16 mouse cellular contexts compared by ENCODE assay signal in the genomic region with DNA sequence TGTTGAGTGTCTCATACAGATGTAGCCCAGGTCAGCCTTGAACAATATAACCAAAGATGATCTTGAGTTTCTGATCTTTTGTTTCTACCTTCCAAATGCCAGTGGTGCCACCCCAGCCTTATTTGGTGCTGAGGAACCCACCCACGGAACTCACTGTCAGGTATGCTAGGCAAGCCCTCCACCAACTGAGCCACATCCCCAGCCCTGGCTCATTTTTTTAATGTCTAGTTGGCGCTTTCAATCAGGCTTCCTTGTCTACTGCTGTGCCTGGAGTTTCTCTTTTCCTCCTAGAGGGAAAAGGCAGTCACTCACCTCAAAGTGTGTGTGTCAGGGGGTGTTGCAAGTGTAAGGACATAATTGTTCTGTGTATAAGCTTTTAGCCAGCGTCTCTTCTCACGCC. TPM values are rescaled to one million over a fixed set of nuclear protein-coding genes. Genes with fewer than 3 reads are reported as not detected.
A peak's percentile ranks its signal among the peaks of the same experiment; 100 is the strongest.
DNase-seq lines count a peak whose midpoint lies in the region; ATAC-seq lines count a peak whose summit lies in the region.
"Had no signal": no experiment of that assay in that cellular context is flagged by ENCODE, and none has a peak within 500 bp of the region (broad histone marks: within the 10 kb centered on the region; RNA-seq: fewer than 3 reads in every experiment).

No protein-coding gene starts in this region.

- H3K9ac ChIP-seq in midbrain, embryonic 11.5 days (ENCODE audit: low read length), result no peak overlapping the region
- H3K9ac ChIP-seq in midbrain, embryonic 15.5 days, result no peak overlapping the region
- H3K9ac ChIP-seq in intestine, embryonic 15.5 days, result no peak overlapping the region
- no peak overlapping the region for H3K9ac ChIP-seq in liver, embryonic 16.5 days (ENCODE audit: low read depth, low read length)
- no peak overlapping the region for H3K9ac ChIP-seq in hindbrain, embryonic 14.5 days
- H3K9ac ChIP-seq: forebrain, embryonic 13.5 days; hindbrain, embryonic 12.5 days; limb, embryonic 12.5 days had no signal

- H3K27ac ChIP-seq in midbrain, embryonic 11.5 days (ENCODE audit: low read depth, low read length), result no peak overlapping the region
- H3K27ac ChIP-seq in midbrain, embryonic 15.5 days, result no peak overlapping the region
- H3K27ac ChIP-seq in intestine, embryonic 15.5 days, result 0 out of 2 replicates have a peak overlapping the region, but pooled peaks have one; percentile 19
- 0 out of 2 replicates have a peak overlapping the region, but pooled peaks have one; percentile 39 for H3K27ac ChIP-seq in liver, embryonic 16.5 days (ENCODE audit: low read length)
- H3K27ac ChIP-seq in hindbrain, embryonic 14.5 days, result no peak overlapping the region
- H3K27ac ChIP-seq: embryonic facial prominence, embryonic 10.5 days; forebrain, embryonic 13.5 days; heart, embryonic 10.5 days; hindbrain, embryonic 12.5 days; left cerebral cortex, adult 2 months; limb, embryonic 12.5 days had no signal

- WGBS in midbrain, embryonic 11.5 days, result 96% methylated on average over 4 of the region's 4 CpGs
- 94% methylated on average over 4 of the region's 4 CpGs for WGBS in midbrain, embryonic 15.5 days
- WGBS in intestine, embryonic 15.5 days, result 96% methylated on average over 4 of the region's 4 CpGs
- whole genome bisulfite sequencing in liver, embryonic 16.5 days (ENCODE audit: insufficient replicate concordance), result 85% methylated on average over 4 of the region's 4 CpGs
- 93% methylated on average over 4 of the region's 4 CpGs for WGBS in hindbrain, embryonic 14.5 days

- H3K36me3 ChIP-seq in midbrain, embryonic 11.5 days (ENCODE audit: control insufficient read depth, insufficient read depth, low read length), result 0 out of 2 replicates have a peak, but pooled peaks cover 3% of the 10 kb centered on the region
- peaks cover 17% of the 10 kb centered on the region for H3K36me3 ChIP-seq in midbrain, embryonic 15.5 days (replicated peaks)
- peaks cover 11% of the 10 kb centered on the region for H3K36me3 ChIP-seq in intestine, embryonic 15.5 days
- H3K36me3 ChIP-seq in liver, embryonic 16.5 days (ENCODE audit: control insufficient read depth, insufficient read depth), result peaks cover 4% of the 10 kb centered on the region
- H3K36me3 ChIP-seq in hindbrain, embryonic 14.5 days (replicated peaks; ENCODE audit: control insufficient read depth, insufficient read depth), result peaks cover 35% of the 10 kb centered on the region

- peaks cover 11% of the 10 kb centered on the region for H3K4me1 ChIP-seq in midbrain, embryonic 11.5 days (ENCODE audit: control insufficient read depth, insufficient read depth, low read length)
- H3K4me1 ChIP-seq in midbrain, embryonic 15.5 days, result peaks cover 17% of the 10 kb centered on the region
- peaks cover 12% of the 10 kb centered on the region for H3K4me1 ChIP-seq in intestine, embryonic 15.5 days (replicated peaks)
- peaks cover 25% of the 10 kb centered on the region for H3K4me1 ChIP-seq in liver, embryonic 16.5 days (ENCODE audit: control insufficient read depth, low read depth, low read length)
- peaks cover 24% of the 10 kb centered on the region for H3K4me1 ChIP-seq in hindbrain, embryonic 14.5 days (replicated peaks; ENCODE audit: control insufficient read depth, insufficient read depth, low read length)

- no peaks in the 10 kb centered on the region; the same call in 1 of the 2 replicates for H3K9me3 ChIP-seq in midbrain, embryonic 11.5 days (ENCODE audit: control insufficient read depth, low read length)
- H3K9me3 ChIP-seq in midbrain, embryonic 15.5 days, result no peaks in the 10 kb centered on the region
- H3K9me3 ChIP-seq in intestine, embryonic 15.5 days, result no peaks in the 10 kb centered on the region
- no peaks in the 10 kb centered on the region; the same call in 1 of the 2 replicates for H3K9me3 ChIP-seq in liver, embryonic 16.5 days (replicated peaks; ENCODE audit: control insufficient read depth, low read length)
- H3K9me3 ChIP-seq in hindbrain, embryonic 14.5 days (ENCODE audit: control insufficient read depth, low read length), result peaks cover 7% of the 10 kb centered on the region; the same call in 1 of the 2 replicates
- H3K9me3 ChIP-seq: hindbrain, embryonic 12.5 days had no signal

- no peak overlapping the region for H3K4me3 ChIP-seq in midbrain, embryonic 11.5 days (ENCODE audit: low read depth, low read length)
- no peak overlapping the region for H3K4me3 ChIP-seq in midbrain, embryonic 15.5 days
- no peak overlapping the region for H3K4me3 ChIP-seq in intestine, embryonic 15.5 days (replicated peaks)
- H3K4me3 ChIP-seq in liver, embryonic 16.5 days (ENCODE audit: low read depth, low read length), result peak overlapping the region; percentile 29
- H3K4me3 ChIP-seq in hindbrain, embryonic 14.5 days (replicated peaks; ENCODE audit: low read length), result no peak overlapping the region
- H3K4me3 ChIP-seq: embryonic facial prominence, embryonic 10.5 days; forebrain, embryonic 13.5 days; heart, embryonic 10.5 days; hindbrain, embryonic 12.5 days; left cerebral cortex, adult 2 months; limb, embryonic 12.5 days had no signal

- H3K27me3 ChIP-seq in midbrain, embryonic 11.5 days (ENCODE audit: control insufficient read depth, insufficient read depth, low read length), result no peaks in the 10 kb centered on the region
- H3K27me3 ChIP-seq in midbrain, embryonic 15.5 days (replicated peaks), result no peaks in the 10 kb centered on the region
- H3K27me3 ChIP-seq in intestine, embryonic 15.5 days (replicated peaks), result no peaks in the 10 kb centered on the region
- no peaks in the 10 kb centered on the region for H3K27me3 ChIP-seq in liver, embryonic 16.5 days (ENCODE audit: control insufficient read depth, insufficient read depth, low read depth, low read length)
- H3K27me3 ChIP-seq in hindbrain, embryonic 14.5 days (ENCODE audit: control insufficient read depth, insufficient read depth, low read length), result no peaks in the 10 kb centered on the region
- H3K27me3 ChIP-seq: forebrain, embryonic 13.5 days; hindbrain, embryonic 12.5 days; limb, embryonic 12.5 days had no signal

- H3K4me2 ChIP-seq in midbrain, embryonic 11.5 days, result no peak overlapping the region
- no peak overlapping the region for H3K4me2 ChIP-seq in midbrain, embryonic 15.5 days
- peak overlapping the region; percentile 33; the same call in 1 of the 2 replicates for H3K4me2 ChIP-seq in intestine, embryonic 15.5 days (replicated peaks)
- peak overlapping the region; percentile 22 for H3K4me2 ChIP-seq in liver, embryonic 16.5 days (ENCODE audit: low read depth, low read length)
- no peak overlapping the region for H3K4me2 ChIP-seq in hindbrain, embryonic 14.5 days (replicated peaks)
- H3K4me2 ChIP-seq: forebrain, embryonic 13.5 days; hindbrain, embryonic 12.5 days; limb, embryonic 12.5 days had no signal

- ATAC-seq in midbrain, embryonic 11.5 days (ENCODE audit: low FRiP score), result no peak
- no peak for ATAC-seq in midbrain, embryonic 15.5 days (replicated peaks)
- no peak for ATAC-seq in intestine, embryonic 15.5 days
- no peak for ATAC-seq in liver, embryonic 16.5 days (ENCODE audit: low read depth)
- no peak for ATAC-seq in hindbrain, embryonic 14.5 days (ENCODE audit: low FRiP score)
- ATAC-seq: forebrain, embryonic 13.5 days had no signal

- DNase-seq in midbrain, embryonic 11.5 days (ENCODE audit: low spot score, missing footprints), result peak; percentile 62
- no peak for DNase-seq in MN1 (ENCODE audit: low spot score)
- no peak for DNase-seq in hindbrain, embryonic 14.5 days (ENCODE audit: low spot score)
- no peak for DNase-seq in right cerebral cortex, postnatal 36 days (ENCODE audit: low spot score in 2 of 2)
- DNase-seq: cerebellum, adult 18-20 months; gastrocnemius, postnatal 36 days; heart, postnatal 10 days had no signal

RNA-seq across cellular contexts. Expression of gene Sephs2, which starts 2.8 kb away (rescaled TPM):
- 79.0 and 84.5 TPM in 2 replicates for polyA plus RNA-seq in midbrain, embryonic 11.5 days (2014; fragmentation: Nextera tagmentation; extraction: Ambion mirVana)
- 59.9 and 62.3 TPM in 2 replicates for polyA plus RNA-seq in midbrain, embryonic 15.5 days (2015; fragmentation: Nextera tagmentation; extraction: Ambion mirVana)
- polyA plus RNA-seq in intestine, embryonic 15.5 days (2015; fragmentation: Nextera tagmentation; extraction: Ambion mirVana), result 205 and 233 TPM in 2 replicates
- 164 and 180 TPM in 2 replicates for polyA plus RNA-seq in liver, embryonic 16.5 days (2015; fragmentation: Nextera tagmentation; extraction: Ambion mirVana)
- polyA plus RNA-seq in hindbrain, embryonic 14.5 days (2014; fragmentation: Nextera tagmentation; extraction: Ambion mirVana), result 76.3 and 80.6 TPM in 2 replicates

RNA-seq across cellular contexts. Expression of gene Dctpp1, which starts 10.6 kb away (rescaled TPM):
- polyA plus RNA-seq in midbrain, embryonic 11.5 days (2014; fragmentation: Nextera tagmentation; extraction: Ambion mirVana), result 235 and 254 TPM in 2 replicates
- 114 and 118 TPM in 2 replicates for polyA plus RNA-seq in midbrain, embryonic 15.5 days (2015; fragmentation: Nextera tagmentation; extraction: Ambion mirVana)
- polyA plus RNA-seq in intestine, embryonic 15.5 days (2015; fragmentation: Nextera tagmentation; extraction: Ambion mirVana), result 216 and 219 TPM in 2 replicates
- 79.8 and 83.4 TPM in 2 replicates for polyA plus RNA-seq in liver, embryonic 16.5 days (2015; fragmentation: Nextera tagmentation; extraction: Ambion mirVana)
- 119 and 126 TPM in 2 replicates for polyA plus RNA-seq in hindbrain, embryonic 14.5 days (2014; fragmentation: Nextera tagmentation; extraction: Ambion mirVana)

RNA-seq across cellular contexts. Expression of gene Itgal, which starts 25.0 kb away (rescaled TPM):
- polyA plus RNA-seq in midbrain, embryonic 11.5 days (2014; fragmentation: Nextera tagmentation; extraction: Ambion mirVana), result 0.63 and 0.69 TPM in 2 replicates
- polyA plus RNA-seq in midbrain, embryonic 15.5 days (2015; fragmentation: Nextera tagmentation; extraction: Ambion mirVana), result 0.19 and 0.37 TPM in 2 replicates
- 2.0 and 2.5 TPM in 2 replicates for polyA plus RNA-seq in intestine, embryonic 15.5 days (2015; fragmentation: Nextera tagmentation; extraction: Ambion mirVana)
- polyA plus RNA-seq in liver, embryonic 16.5 days (2015; fragmentation: Nextera tagmentation; extraction: Ambion mirVana), result 5.4 and 6.7 TPM in 2 replicates
- polyA plus RNA-seq in hindbrain, embryonic 14.5 days (2014; fragmentation: Nextera tagmentation; extraction: Ambion mirVana), result 0.12 and 0.46 TPM in 2 replicates

RNA-seq across cellular contexts. Expression of gene Zfp771, which starts 27.0 kb away (rescaled TPM):
- polyA plus RNA-seq in midbrain, embryonic 11.5 days (2014; fragmentation: Nextera tagmentation; extraction: Ambion mirVana), result 49.3 and 54.0 TPM in 2 replicates
- polyA plus RNA-seq in midbrain, embryonic 15.5 days (2015; fragmentation: Nextera tagmentation; extraction: Ambion mirVana), result 72.0 and 73.1 TPM in 2 replicates
- 41.0 and 44.5 TPM in 2 replicates for polyA plus RNA-seq in intestine, embryonic 15.5 days (2015; fragmentation: Nextera tagmentation; extraction: Ambion mirVana)
- 11.0 and 13.8 TPM in 2 replicates for polyA plus RNA-seq in liver, embryonic 16.5 days (2015; fragmentation: Nextera tagmentation; extraction: Ambion mirVana)
- 63.4 and 63.5 TPM in 2 replicates for polyA plus RNA-seq in hindbrain, embryonic 14.5 days (2014; fragmentation: Nextera tagmentation; extraction: Ambion mirVana)

RNA-seq across cellular contexts. Expression of gene Sept1, which starts 38.2 kb away (rescaled TPM):
- polyA plus RNA-seq in midbrain, embryonic 11.5 days (2014; fragmentation: Nextera tagmentation; extraction: Ambion mirVana), result 24.6 and 29.8 TPM in 2 replicates
- 17.0 and 18.2 TPM in 2 replicates for polyA plus RNA-seq in midbrain, embryonic 15.5 days (2015; fragmentation: Nextera tagmentation; extraction: Ambion mirVana)
- polyA plus RNA-seq in intestine, embryonic 15.5 days (2015; fragmentation: Nextera tagmentation; extraction: Ambion mirVana), result 13.8 and 16.0 TPM in 2 replicates
- polyA plus RNA-seq in liver, embryonic 16.5 days (2015; fragmentation: Nextera tagmentation; extraction: Ambion mirVana), result 10.1 and 11.1 TPM in 2 replicates
- 8.3 and 9.2 TPM in 2 replicates for polyA plus RNA-seq in hindbrain, embryonic 14.5 days (2014; fragmentation: Nextera tagmentation; extraction: Ambion mirVana)

Comparison
In these comparisons a context has a peak if more than half of its experiments do, and no peak if none do; other contexts are left out.
1. H3K27ac ChIP-seq: peak in intestine, embryonic 15.5 days (single experiment) and liver, embryonic 16.5 days (single experiment); none in midbrain, embryonic 11.5 days (single experiment), midbrain, embryonic 15.5 days (single experiment) and hindbrain, embryonic 14.5 days (single experiment).
2. H3K4me2 ChIP-seq: peak in intestine, embryonic 15.5 days (single experiment) and liver, embryonic 16.5 days (single experiment); none in midbrain, embryonic 11.5 days (single experiment), midbrain, embryonic 15.5 days (single experiment) and hindbrain, embryonic 14.5 days (single experiment).